Mouse (Mus musculus) liver, adult (tissue): Measurements from ENCODE around the gene Mettl26.

Experiments
- GATA4 ChIP-seq: IDR thresholded peaks from 2 replicates; pipeline ENCODE4 v1.6.1; 2014; ENCODE audit warnings: mild to moderate bottlenecking, low read length; ENCODE audit not compliant: insufficient replicate concordance

Mettl26 gene

DNA sequence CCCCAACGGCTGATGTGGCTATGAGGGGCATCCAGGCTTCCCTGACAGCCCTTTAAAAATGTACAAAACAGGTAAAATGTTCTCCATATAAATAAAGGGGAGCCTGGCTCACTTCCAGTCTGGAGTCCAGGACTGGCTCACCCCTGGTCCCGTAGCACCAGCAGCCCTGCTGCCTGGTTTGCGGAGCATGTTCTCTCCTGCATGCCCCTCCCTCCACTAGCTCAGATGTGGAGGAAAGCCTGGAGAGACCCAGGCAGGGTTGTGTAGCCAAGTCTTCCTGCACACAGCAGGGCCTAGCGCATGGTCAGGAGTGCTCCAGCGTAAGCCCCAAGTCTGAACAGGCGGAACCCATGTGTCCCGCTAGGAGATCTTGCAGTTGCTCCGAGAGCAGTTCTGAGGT, 8.4 kb downstream of the Mettl26 start:
- no peak for TF ChIP-seq GATA4

GRCm38 (mm10) chr17:25883824-25884223, 8.9 kb downstream of the Mettl26 start:
- TF ChIP-seq GATA4, result no peak

GRCm38 (mm10) chr17:25885636-25886035, 10.8 kb downstream of the Mettl26 start:
- TF ChIP-seq GATA4, result no peak

DNA sequence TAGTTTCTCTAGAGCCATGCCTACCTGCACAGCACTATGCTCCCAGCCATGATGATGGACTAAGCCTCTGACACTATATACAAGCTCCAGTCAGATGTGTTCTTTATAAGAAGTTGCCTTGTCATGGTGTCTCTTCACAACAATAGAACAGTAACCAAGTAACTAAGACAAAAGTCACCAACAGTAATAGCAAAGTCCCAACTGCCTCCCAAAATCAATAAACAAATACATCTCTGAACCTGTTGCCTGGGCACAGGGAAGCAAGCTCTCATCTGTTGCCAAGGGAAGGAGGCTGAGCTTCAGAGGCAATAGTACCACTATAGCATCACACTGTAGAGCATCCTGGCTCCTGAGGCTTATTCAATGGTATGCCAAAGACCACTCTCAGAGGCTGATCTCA, 11.9 kb downstream of the Mettl26 start:
- no peak for TF ChIP-seq GATA4

GRCm38 (mm10) chr17:25887467-25887866, 12.6 kb downstream of the Mettl26 start:
- TF ChIP-seq GATA4, result no peak

GRCm38 (mm10) chr17:25888837-25889236, 14.0 kb downstream of the Mettl26 start:
- no peak for TF ChIP-seq GATA4

DNA sequence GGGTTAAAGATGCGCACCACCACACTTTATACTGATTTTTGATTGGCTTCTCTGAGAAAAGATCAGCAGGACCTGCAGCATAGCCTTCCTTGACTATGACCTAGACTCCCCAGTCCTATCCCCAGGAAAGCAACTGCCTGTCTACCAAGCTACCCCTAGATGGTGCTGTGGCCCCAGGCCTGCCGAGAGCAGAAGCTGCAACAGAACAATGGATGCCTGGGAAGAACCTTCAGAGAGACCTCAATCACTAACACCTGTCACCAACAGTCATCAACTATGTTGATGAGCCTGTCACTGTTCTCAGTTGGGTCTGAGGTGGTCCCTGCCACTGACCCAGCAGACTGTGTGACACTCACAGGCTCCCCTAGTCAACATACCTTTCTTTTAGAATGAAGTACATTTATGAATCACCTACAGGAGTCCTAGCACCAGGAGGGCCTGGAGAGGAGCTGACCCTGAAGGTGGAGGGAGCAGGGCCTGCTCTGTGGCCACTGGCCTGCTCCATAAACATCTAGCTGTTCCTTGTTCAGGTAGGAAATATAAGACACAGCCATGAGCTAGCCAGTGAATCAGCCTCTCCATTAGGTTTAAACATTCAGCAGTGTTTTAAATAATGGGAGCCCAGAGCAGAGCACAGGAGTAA, 19.2 kb downstream of the Mettl26 start:
- no peak for TF ChIP-seq GATA4

GRCm38 (mm10) chr17:25895415-25895814, 20.5 kb downstream of the Mettl26 start:
- no peak for TF ChIP-seq GATA4

- no peak for TF ChIP-seq GATA4
These were observed 21.0 kb downstream of the Mettl26 start for GRCm38 (mm10) chr17:25895891-25896290.

DNA sequence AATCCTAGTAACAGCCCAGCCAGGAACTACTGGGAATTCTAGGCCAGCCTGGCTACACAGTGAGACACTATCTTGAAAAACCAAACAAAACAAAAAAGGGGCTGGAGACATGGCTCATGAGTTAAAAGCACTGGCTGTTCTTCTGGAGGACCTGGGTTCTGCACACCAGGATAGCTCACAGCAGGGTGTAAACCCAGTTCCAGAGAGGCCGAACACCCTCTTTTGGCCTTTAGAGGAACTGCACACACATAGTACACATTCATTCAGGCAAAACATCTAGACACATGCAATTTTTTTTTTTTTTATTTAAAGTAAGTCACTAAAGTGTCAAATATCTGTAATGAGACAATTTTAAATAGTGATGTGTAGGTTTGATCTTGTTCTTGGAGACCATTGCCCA, 25.3 kb downstream of the Mettl26 start:
- no peak for TF ChIP-seq GATA4

GRCm38 (mm10) chr17:25903061-25903460, 28.2 kb downstream of the Mettl26 start:
- TF ChIP-seq GATA4, result no peak

GRCm38 (mm10) chr17:25907640-25908039, 32.8 kb downstream of the Mettl26 start:
- TF ChIP-seq GATA4, result no peak

GRCm38 (mm10) chr17:25911816-25912215, 36.9 kb downstream of the Mettl26 start:
- TF ChIP-seq GATA4, result no peak

DNA sequence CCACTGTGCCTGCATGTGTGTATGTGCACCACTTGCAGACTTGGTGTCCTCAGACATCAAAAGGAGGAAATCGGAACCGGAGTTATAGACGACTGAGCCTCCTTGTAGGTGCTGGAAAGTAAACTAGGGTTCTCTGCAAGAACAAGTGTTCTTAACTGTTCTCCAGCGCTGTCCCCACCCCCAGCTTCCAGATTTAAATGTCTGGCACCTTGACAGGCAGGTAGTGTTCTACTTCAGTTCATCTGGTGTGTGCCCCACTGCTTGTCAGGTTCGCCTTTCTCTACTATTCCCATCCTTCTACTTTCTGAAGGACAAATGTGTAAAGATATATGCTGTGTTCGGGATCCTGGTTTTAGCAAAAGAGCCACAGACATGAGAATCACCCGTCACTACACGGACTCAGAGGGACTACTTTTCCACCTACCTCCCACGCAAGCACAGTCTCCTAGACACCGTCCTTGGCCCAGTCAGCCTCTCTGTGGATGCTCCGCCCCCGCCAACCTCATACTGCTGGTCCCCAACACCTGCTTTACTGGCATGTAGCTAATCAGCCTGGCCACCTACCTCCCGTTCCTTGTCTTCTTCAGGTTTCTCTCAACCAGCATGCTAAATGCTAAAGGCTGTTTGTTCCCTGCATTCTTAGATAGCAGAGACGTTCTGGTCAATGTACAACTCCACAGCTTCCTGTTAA, 38.5 kb downstream of the Mettl26 start:
- TF ChIP-seq GATA4, result no peak

- TF ChIP-seq GATA4, result peak; percentile 55
These were observed 39.0 kb downstream of the Mettl26 start for GRCm38 (mm10) chr17:25913877-25914275.

- TF ChIP-seq GATA4, result no peak
These were observed 39.4 kb downstream of the Mettl26 start for GRCm38 (mm10) chr17:25914295-25914694.
